Comparison of ENCODE assay signal across 17 mouse cellular contexts in genomic region chr6:120644346-120645299, GRCm38 (mm10). TPM values are rescaled to one million over a fixed set of nuclear protein-coding genes. Genes with fewer than 3 reads are reported as not detected.
DNase-seq lines count a peak whose midpoint lies in the region; ATAC-seq and TF ChIP-seq lines count a peak whose summit lies in the region.
"Had no signal": no experiment of that assay in that cellular context is flagged by ENCODE, and none has a peak within 500 bp of the region (broad histone marks: within the 10 kb centered on the region; RNA-seq: fewer than 3 reads in every experiment).

No protein-coding gene starts in this region.

- no peak overlapping the region for H3K4me3 ChIP-seq in kidney, embryonic 14.5 days (ENCODE audit: low read length)
- no peak overlapping the region for H3K4me3 ChIP-seq in ES-Bruce4 (ENCODE audit: low read depth, low read length)
- 0 out of 2 replicates have a peak overlapping the region, but pooled peaks have one; percentile 7 for H3K4me3 ChIP-seq in brown adipose tissue, adult 24 weeks (ENCODE audit: insufficient read depth, low read depth, low read length)
- H3K4me3 ChIP-seq in heart, postnatal 0 days (ENCODE audit: low read depth, low read length) = no peak overlapping the region
- H3K4me3 ChIP-seq: forebrain, embryonic 13.5 days had no signal

- 0 out of 2 replicates have a peak, but pooled peaks cover 7% of the 10 kb centered on the region for H3K4me1 ChIP-seq in kidney, embryonic 14.5 days (ENCODE audit: control insufficient read depth, insufficient read depth, low read length)
- no peaks in the 10 kb centered on the region for H3K4me1 ChIP-seq in ES-Bruce4 (ENCODE audit: control insufficient read depth, insufficient read depth, low read length)
- peaks cover 12% of the 10 kb centered on the region for H3K4me1 ChIP-seq in brown adipose tissue, adult 24 weeks (ENCODE audit: control insufficient read depth, insufficient read depth, insufficient read length, low read length)
- no peaks in the 10 kb centered on the region for H3K4me1 ChIP-seq in heart, postnatal 0 days (ENCODE audit: control insufficient read depth, insufficient read depth)
- H3K4me1 ChIP-seq: forebrain, embryonic 13.5 days had no signal

- no peaks in the 10 kb centered on the region for H3K27me3 ChIP-seq in kidney, embryonic 14.5 days (ENCODE audit: control insufficient read depth, insufficient read depth, low read length)
- H3K27me3 ChIP-seq in ES-Bruce4 (ENCODE audit: control insufficient read depth, insufficient read depth, low read length, poor library complexity, severe bottlenecking) = no peaks in the 10 kb centered on the region
- H3K27me3 ChIP-seq in heart, postnatal 0 days (ENCODE audit: control insufficient read depth, insufficient read depth, low read length) = no peaks in the 10 kb centered on the region
- H3K27me3 ChIP-seq: CH12.LX; forebrain, embryonic 13.5 days had no signal

- H3K36me3 ChIP-seq in kidney, embryonic 14.5 days (ENCODE audit: control insufficient read depth, insufficient read depth, low read length) = no peaks in the 10 kb centered on the region
- no peaks in the 10 kb centered on the region for H3K36me3 ChIP-seq in ES-Bruce4 (ENCODE audit: control insufficient read depth, insufficient read depth, low read length, poor library complexity, severe bottlenecking)
- no peaks in the 10 kb centered on the region for H3K36me3 ChIP-seq in heart, postnatal 0 days (replicated peaks; ENCODE audit: control insufficient read depth, insufficient read depth, low read length)

- no peak for DNase-seq in kidney, postnatal 25 days
- DNase-seq in heart, postnatal 0 days (ENCODE audit: low spot score) = no peak
- DNase-seq in thymus, postnatal 25 days = no peak
- DNase-seq in right cerebral cortex, postnatal 10 days (ENCODE audit: low spot score in 2 of 2) = no peak
- DNase-seq: adrenal gland, adult 2 months; cerebellum, postnatal 25 days; liver; lung, adult 2 months; retina, postnatal 1 day had no signal

- peak overlapping the region; percentile 65 for H3K27ac ChIP-seq in kidney, embryonic 14.5 days (ENCODE audit: low read depth, low read length)
- no peak overlapping the region for H3K27ac ChIP-seq in ES-Bruce4 (ENCODE audit: insufficient read depth, low read length)
- H3K27ac ChIP-seq in brown adipose tissue, adult 24 weeks (replicated peaks; ENCODE audit: low read depth, low read length) = peak overlapping the region; percentile 91
- H3K27ac ChIP-seq in heart, postnatal 0 days (ENCODE audit: low read depth) = peak overlapping the region; percentile 67
- H3K27ac ChIP-seq: forebrain, embryonic 13.5 days; stomach, postnatal 0 days had no signal

- no peak for TF ChIP-seq EP300 in ES-Bruce4 (IDR thresholded peaks at IDR 0.05; ENCODE audit: insufficient read depth, low read depth, low read length)
- TF ChIP-seq EP300 in heart, postnatal 0 days (IDR thresholded peaks at IDR 0.05; ENCODE audit: low read depth) = no peak

- no peak for ATAC-seq in kidney, embryonic 14.5 days (ENCODE audit: low FRiP score, low TSS enrichment)
- peak; percentile 44; the same call in 1 of the 2 replicates for ATAC-seq in heart, postnatal 0 days (ENCODE audit: insufficient read depth, low read depth)
- ATAC-seq: forebrain, embryonic 13.5 days; intestine, postnatal 0 days; midbrain, embryonic 16.5 days had no signal

- TF ChIP-seq CTCF in ES-Bruce4 (IDR thresholded peaks at IDR 0.05; ENCODE audit: low read depth, low read length) = no peak
- no peak for TF ChIP-seq CTCF in heart, postnatal 0 days (IDR thresholded peaks at IDR 0.05; ENCODE audit: low read depth)

- no peak for TF ChIP-seq POLR2A in ES-Bruce4 (IDR thresholded peaks at IDR 0.05; ENCODE audit: insufficient read depth, low read length)

- no peaks in the 10 kb centered on the region for H3K9me3 ChIP-seq in kidney, embryonic 14.5 days (ENCODE audit: control insufficient read depth, low read length)
- H3K9me3 ChIP-seq in ES-Bruce4 (replicated peaks; ENCODE audit: control insufficient read depth, insufficient read depth, low read length, poor library complexity, severe bottlenecking) = no peaks in the 10 kb centered on the region
- no peaks in the 10 kb centered on the region for H3K9me3 ChIP-seq in heart, postnatal 0 days (replicated peaks; ENCODE audit: control insufficient read depth, low read length)
- H3K9me3 ChIP-seq: forebrain, embryonic 13.5 days had no signal

- 49% methylated on average over 23 of the region's 23 CpGs for WGBS in kidney, embryonic 14.5 days
- 55% methylated on average over 23 of the region's 23 CpGs for WGBS in heart, postnatal 0 days

- H3K4me2 ChIP-seq in kidney, embryonic 14.5 days (replicated peaks; ENCODE audit: low read depth, low read length) = no peak overlapping the region
- no peak overlapping the region for H3K4me2 ChIP-seq in heart, postnatal 0 days (ENCODE audit: low read depth, low read length)
- H3K4me2 ChIP-seq: forebrain, embryonic 13.5 days had no signal

- no peak overlapping the region for H3K9ac ChIP-seq in kidney, embryonic 14.5 days (ENCODE audit: low read depth, low read length)
- H3K9ac ChIP-seq in ES-Bruce4 (ENCODE audit: low read depth, poor library complexity, severe bottlenecking) = peak overlapping the region; percentile 15
- no peak overlapping the region for H3K9ac ChIP-seq in heart, postnatal 0 days (replicated peaks; ENCODE audit: low read depth, low read length)
- H3K9ac ChIP-seq: forebrain, embryonic 13.5 days had no signal

RNA-seq across cellular contexts. Expression of gene Cecr2, which starts 21.5 kb away (rescaled TPM):
- 8.5 and 11.2 TPM in 2 replicates for polyA plus RNA-seq in kidney, embryonic 14.5 days (2014; fragmentation: Nextera tagmentation; extraction: Ambion mirVana)
- 73.8 and 77.1 TPM in 2 replicates for polyA plus RNA-seq in ES-Bruce4 (2011; ENCODE audit: insufficient read depth, insufficient read length, low read depth, missing spikeins)
- polyA plus RNA-seq in brown adipose tissue, adult 24 weeks (2012; ENCODE audit: insufficient read depth, insufficient read length, missing spikeins) = 7.3 and 8.7 TPM in 2 replicates
- 3.6 and 5.8 TPM in 2 replicates for total RNA-seq in heart, postnatal 0 days (2014; rRNA removed; ENCODE audit: low replicate concordance)
- 0.87 and 1.1 TPM in 2 replicates for polyA plus RNA-seq in heart, postnatal 0 days (2015; fragmentation: Nextera tagmentation; extraction: Ambion mirVana)
